Mouse (Mus musculus) thymus, adult 2 months (tissue): ENCODE measurements around the gene Syt5. TPM values are rescaled to one million over a fixed set of nuclear protein-coding genes. Genes with fewer than 3 reads are reported as not detected.

Experiments
- DNase-seq: peaks from one replicate; pipeline ENCODE4 v3.0.0; 2021
- H3K27ac ChIP-seq: fragments of 200-500 bp; 2 replicates; pipeline ENCODE4 v1.5.1; 2012; ENCODE audit warnings: low read length, control low read depth; ENCODE audit not compliant: control insufficient read depth, insufficient read depth
- H3K27me3 ChIP-seq: fragments of 200-500 bp; 2 replicates; pipeline ENCODE4 v1.6.1; 2012; ENCODE audit warnings: mild to moderate bottlenecking, low read length, moderate library complexity, mixed read lengths; ENCODE audit not compliant: control insufficient read depth, insufficient read depth
- H3K36me3 ChIP-seq: fragments of 200-500 bp; 2 replicates; pipeline ENCODE4 v1.6.1; 2012; ENCODE audit warnings: mild to moderate bottlenecking, low read length, moderate library complexity; ENCODE audit not compliant: control insufficient read depth, insufficient read depth
- H3K4me1 ChIP-seq: fragments of 200-500 bp; replicated peaks from 2 replicates; pipeline ENCODE4 v1.6.1; 2012; ENCODE audit warnings: low read length; ENCODE audit not compliant: control insufficient read depth, insufficient read depth
- H3K4me3 ChIP-seq: fragments of 200-500 bp; 2 replicates; pipeline ENCODE4 v1.5.1; 2012; ENCODE audit warnings: mild to moderate bottlenecking, low read length, control low read depth, moderate library complexity; ENCODE audit not compliant: control insufficient read depth, insufficient read depth
- CTCF ChIP-seq: fragments of 200-500 bp; IDR thresholded peaks from 2 replicates; pipeline ENCODE4 v1.5.1; 2012; ENCODE audit warnings: mild to moderate bottlenecking, control low read depth, low read length, moderate library complexity, borderline replicate concordance; ENCODE audit not compliant: control insufficient read depth, poor library complexity, insufficient read depth; ENCODE audit errors: extremely low read depth
- POLR2A ChIP-seq: fragments of 200-500 bp; IDR thresholded peaks from 2 replicates; pipeline ENCODE4 v1.6.1; 2012; ENCODE audit warnings: mild to moderate bottlenecking, low read length, control low read depth, moderate library complexity; ENCODE audit not compliant: control insufficient read depth, poor library complexity, insufficient read depth; ENCODE audit errors: extremely low read depth
- WGBS: fragments of 180-500 bp; shearing (Covaris S2); methylation state at CpG from one replicate; pipeline ENCODE4 v1.1.7; 2018; 5-methylcytosine and 5-hydroxymethylcytosine counted together
- polyA plus RNA-seq: library from polyadenylated mRNA; depleted of rRNA; stranded (reverse); fragments of >200 nt; gene quantifications from 2 replicates; pipeline ENCODE4 v1.2.3, GENCODE M21; 2012; rRNA removed

The Syt5 gene
- polyA plus RNA-seq, 1 experiment: 0.39 TPM

DNA sequence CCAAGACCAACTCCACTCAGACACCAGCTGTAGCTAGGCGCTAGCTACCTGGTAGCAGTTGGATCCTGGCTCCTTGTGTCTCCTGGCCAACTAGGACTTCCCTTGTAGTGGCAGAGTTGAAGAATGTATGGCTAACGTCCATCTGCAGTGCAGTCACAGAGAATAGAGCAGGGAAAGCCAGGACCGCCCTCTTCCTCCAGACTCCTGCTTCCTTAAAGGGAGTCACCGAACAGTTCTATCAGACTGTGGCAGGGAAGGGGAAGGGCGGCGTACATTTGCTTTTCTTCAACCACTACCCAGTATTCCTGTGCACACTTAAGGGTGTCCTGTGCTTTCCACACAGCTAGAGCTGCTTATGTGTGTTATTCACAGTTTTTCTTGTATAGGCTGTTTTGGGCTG is 56.0 kb downstream of the Syt5 start:
- peaks cover 15% of the 10 kb centered on the region; the same call in 1 of the 2 replicates for H3K36me3 ChIP-seq
- no peak overlapping the region for H3K27ac ChIP-seq
- no peak for DNase-seq

More for the DNA sequence above, 56.0 kb downstream of the Syt5 start:
- no peak overlapping the region for H3K4me3 ChIP-seq
- WGBS: 75% methylated on average over 6 of the region's 6 CpGs
- H3K27me3 ChIP-seq: no peaks in the 10 kb centered on the region
- H3K4me1 ChIP-seq: peaks cover 12% of the 10 kb centered on the region
- no peak for TF ChIP-seq CTCF
- TF ChIP-seq POLR2A: no peak

Other genes with a start within 250 kb of the Syt5 start
- 0.22 and 0.57 TPM in 2 replicates for gene Ncr1, start 209.8 kb downstream of the Syt5 start, polyA plus RNA-seq
- not detected in 2 replicates for gene Gp6, start 149.8 kb downstream of the Syt5 start, polyA plus RNA-seq
- gene Rdh13, start 101.9 kb downstream of the Syt5 start, polyA plus RNA-seq: 9.1 and 10.8 TPM in 2 replicates
- gene Eps8l1, start 86.9 kb downstream of the Syt5 start, polyA plus RNA-seq: 4.2 and 24.2 TPM in 2 replicates
- gene Ppp1r12c, start 45.9 kb downstream of the Syt5 start, polyA plus RNA-seq: 136 and 162 TPM in 2 replicates
- 1.8 TPM in 2 replicates for gene Tnnt1, start 31.2 kb downstream of the Syt5 start, polyA plus RNA-seq
- gene Tnni3, start 23.3 kb downstream of the Syt5 start, polyA plus RNA-seq: 79.0 and 1,187 TPM in 2 replicates
- 8.3 and 9.8 TPM in 2 replicates for gene Dnaaf3, start 15.1 kb downstream of the Syt5 start, polyA plus RNA-seq
- 0.11 and 0.15 TPM in 2 replicates for gene Ptprh, start 56.5 kb upstream of the Syt5 start, polyA plus RNA-seq
- 103 and 113 TPM in 2 replicates for gene Tmem86b, start 83.9 kb upstream of the Syt5 start, polyA plus RNA-seq
- 419 and 475 TPM in 2 replicates for gene Ppp6r1, start 111.5 kb upstream of the Syt5 start, polyA plus RNA-seq
- 53.0 and 55.4 TPM in 2 replicates for gene Hspbp1, start 137.5 kb upstream of the Syt5 start, polyA plus RNA-seq
- 0.71 and 0.84 TPM in 2 replicates for gene Brsk1, start 143.1 kb upstream of the Syt5 start, polyA plus RNA-seq
- gene Tmem150b, start 177.7 kb upstream of the Syt5 start, polyA plus RNA-seq: 2.2 and 3.7 TPM in 2 replicates
- 224 and 250 TPM in 2 replicates for gene Kmt5c, start 192.6 kb upstream of the Syt5 start, polyA plus RNA-seq
- gene Cox6b2, start 205.6 kb upstream of the Syt5 start, polyA plus RNA-seq: 36.6 and 47.7 TPM in 2 replicates
- 0.11 TPM in 1 of 2 replicates, not detected in the other for gene Fam71e2, start 223.8 kb upstream of the Syt5 start, polyA plus RNA-seq
- 0.13 and 0.32 TPM in 2 replicates for gene Il11, start 235.3 kb upstream of the Syt5 start, polyA plus RNA-seq
- gene Tmem190, start 235.4 kb upstream of the Syt5 start, polyA plus RNA-seq: not detected in 2 replicates
- 18.1 and 23.5 TPM in 2 replicates for gene Tmem238, start 242.1 kb upstream of the Syt5 start, polyA plus RNA-seq
- gene Rpl28, start 245.3 kb upstream of the Syt5 start, polyA plus RNA-seq: 367 and 512 TPM in 2 replicates